Mouse (Mus musculus) testis, adult 2 months (tissue): ENCODE measurements around the gene Oscp1.

Experiments used
- CTCF ChIP-seq: fragments of 200-500 bp; IDR thresholded peaks from 2 replicates; pipeline ENCODE4 v1.5.1; 2012; ENCODE audit warnings: low read depth, mild to moderate bottlenecking, inconsistent platforms, low read length, moderate library complexity; ENCODE audit not compliant: control insufficient read depth, insufficient read depth, insufficient replicate concordance
- POLR2A ChIP-seq: fragments of 200-500 bp; IDR thresholded peaks from 2 replicates; pipeline ENCODE4 v1.6.1; 2012; ENCODE audit warnings: low read depth, mild to moderate bottlenecking, inconsistent platforms, low read length, moderate library complexity; ENCODE audit not compliant: control insufficient read depth

DNA sequence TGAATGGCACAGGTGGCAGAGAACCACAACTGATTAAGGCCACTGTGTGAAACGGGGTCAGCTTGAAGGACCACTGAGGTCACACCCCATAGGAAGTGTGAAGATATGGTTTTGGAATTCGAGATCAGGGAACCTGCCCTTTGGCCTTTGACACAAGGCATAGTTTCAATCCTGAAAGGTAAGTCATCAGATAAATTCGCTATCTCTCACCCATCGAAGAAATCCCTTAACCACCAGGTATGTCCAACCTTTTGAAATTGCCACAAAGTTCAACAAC lies 32.4 kb downstream of the Oscp1 start:
- TF ChIP-seq POLR2A (no peak), CTCF (no peak)
